Mouse (Mus musculus) liver, adult 2 months (tissue): ENCODE measurements around the gene Cxcl13.

Source experiments
- CTCF ChIP-seq: fragments of 200-500 bp; IDR thresholded peaks from 2 replicates; pipeline ENCODE4 v1.5.1; 2011; ENCODE audit warnings: low read depth, low read length, control low read depth
- POLR2A ChIP-seq: fragments of 200-500 bp; IDR thresholded peaks from 2 replicates; pipeline ENCODE4 v1.6.1; 2011; ENCODE audit warnings: low read length, control low read depth; ENCODE audit not compliant: insufficient read depth; ENCODE audit errors: extremely low read depth

GRCm38 (mm10) chr5:95970845-95971244 is 14.1 kb downstream of the Cxcl13 start:
- TF ChIP-seq CTCF (peak; percentile 41), POLR2A (no peak)
